Mouse (Mus musculus) lung, embryonic 16.5 days (tissue): ENCODE data around the gene Cpa5. TPM values are rescaled to one million over a fixed set of nuclear protein-coding genes. Genes with fewer than 3 reads are reported as not detected.

Source experiments
- ATAC-seq: fragments of 200-750 bp; cut with Nextera tagmentation; 2 replicates; pipeline ENCODE4 v1.8.0; 2017; ENCODE audit warnings: low read depth, mild to moderate bottlenecking, moderate library complexity
- H3K27ac ChIP-seq: fragments of 300-500 bp; sonication (generic); 2 replicates; pipeline ENCODE4 v1.5.1; 2014; ENCODE audit warnings: mild to moderate bottlenecking, control low read depth, low read length
- H3K27me3 ChIP-seq: fragments of 300-500 bp; sonication (generic); 2 replicates; pipeline ENCODE4 v1.6.1; 2014; ENCODE audit warnings: low read depth, low read length, mixed read lengths; ENCODE audit not compliant: control insufficient read depth, insufficient read depth
- H3K36me3 ChIP-seq: fragments of 300-500 bp; sonication (generic); 2 replicates; pipeline ENCODE4 v1.6.1; 2014; ENCODE audit warnings: low read length; ENCODE audit not compliant: control insufficient read depth, insufficient read depth
- H3K4me1 ChIP-seq: fragments of 300-500 bp; sonication (generic); replicated peaks from 2 replicates; pipeline ENCODE4 v1.6.1; 2014; ENCODE audit warnings: low read length, mixed read lengths; ENCODE audit not compliant: control insufficient read depth, insufficient read depth
- H3K4me2 ChIP-seq: fragments of 300-500 bp; sonication (generic); 2 replicates; pipeline ENCODE4 v1.6.1; 2014; ENCODE audit warnings: low read depth, low read length, control low read depth
- H3K4me3 ChIP-seq: fragments of 300-500 bp; sonication (generic); 2 replicates; pipeline ENCODE4 v1.5.1; 2014; ENCODE audit warnings: mild to moderate bottlenecking, low read length, control low read depth
- H3K9ac ChIP-seq: fragments of 300-500 bp; sonication (generic); 2 replicates; pipeline ENCODE4 v1.6.1; 2014; ENCODE audit warnings: low read length, control low read depth
- H3K9me3 ChIP-seq: fragments of 300-500 bp; sonication (generic); 2 replicates; pipeline ENCODE4 v1.6.1; 2016; ENCODE audit warnings: low read length; ENCODE audit not compliant: control insufficient read depth
- WGBS: fragments of 180-500 bp; shearing (Covaris S2); extraction: QIAGEN DNeasy Blood & Tissue Kit; methylation state at CpG from one replicate; pipeline ENCODE4 v1.1.7; 2014; 5-methylcytosine and 5-hydroxymethylcytosine counted together
- polyA plus RNA-seq: library from polyadenylated mRNA; unstranded; fragments of >200 nt; fragmentation: Nextera tagmentation; extraction: Ambion mirVana; gene quantifications from 2 replicates; pipeline ENCODE4 v1.2.1, GENCODE M21; 2015

Gene Cpa5
- polyA plus RNA-seq, 1 experiment from 2014 or later, result not detected

GRCm38 (mm10) chr6:30666043-30666442 lies 55.2 kb downstream of the Cpa5 start:
- peak overlapping the region; percentile 70 for H3K27ac ChIP-seq
- H3K4me3 ChIP-seq, result no peak overlapping the region
- ATAC-seq, result no peak
- H3K9me3 ChIP-seq, result no peaks in the 10 kb centered on the region
- H3K36me3 ChIP-seq, result no peaks in the 10 kb centered on the region
- H3K9ac ChIP-seq, result no peak overlapping the region
- WGBS, result 41% methylated on average over 6 of the region's 6 CpGs
- no peaks in the 10 kb centered on the region for H3K27me3 ChIP-seq
- peaks cover 22% of the 10 kb centered on the region for H3K4me1 ChIP-seq
- no peak overlapping the region for H3K4me2 ChIP-seq

- no peaks in the 10 kb centered on the region for H3K27me3 ChIP-seq
- H3K9me3 ChIP-seq, result no peaks in the 10 kb centered on the region
- peaks cover 17% of the 10 kb centered on the region for H3K4me1 ChIP-seq
- peak overlapping the region; percentile 71 for H3K27ac ChIP-seq
- no peak overlapping the region for H3K4me2 ChIP-seq
- ATAC-seq, result peak; percentile 23; the same call in 1 of the 2 replicates
- H3K9ac ChIP-seq, result no peak overlapping the region
- H3K36me3 ChIP-seq, result no peaks in the 10 kb centered on the region
- WGBS, result 56% methylated on average over 5 of the region's 5 CpGs
- H3K4me3 ChIP-seq, result no peak overlapping the region
These were observed 56.8 kb downstream of the Cpa5 start for GRCm38 (mm10) chr6:30667585-30667984.

GRCm38 (mm10) chr6:30671696-30672095 lies 60.9 kb downstream of the Cpa5 start:
- Histone ChIP-seq H3K4me2 (no peak overlapping the region), H3K27me3 (no peaks in the 10 kb centered on the region), H3K27ac (peak overlapping the region; percentile 16; the same call in 1 of the 2 replicates), H3K4me1 (peaks cover 42% of the 10 kb centered on the region), H3K36me3 (no peaks in the 10 kb centered on the region), H3K9me3 (no peaks in the 10 kb centered on the region), H3K4me3 (no peak overlapping the region), H3K9ac (no peak overlapping the region)
- no peak for ATAC-seq
- 71% methylated on average over 5 of the region's 5 CpGs for WGBS

GRCm38 (mm10) chr6:30673764-30674561 lies 63.2 kb downstream of the Cpa5 start:
- H3K9me3 ChIP-seq, result no peaks in the 10 kb centered on the region
- H3K4me1 ChIP-seq, result peaks cover 42% of the 10 kb centered on the region
- WGBS, result 15% methylated on average over 14 of the region's 14 CpGs
- H3K4me3 ChIP-seq, result peak overlapping the region; percentile 15; the same call in 1 of the 2 replicates
- peak overlapping the region; percentile 53 for H3K9ac ChIP-seq
- peak; percentile 81 for ATAC-seq
- peak overlapping the region; percentile 96 for H3K27ac ChIP-seq
- H3K36me3 ChIP-seq, result no peaks in the 10 kb centered on the region
- no peaks in the 10 kb centered on the region for H3K27me3 ChIP-seq
- H3K4me2 ChIP-seq, result peak overlapping the region; percentile 50

GRCm38 (mm10) chr6:30674714-30675280 lies 64.0 kb downstream of the Cpa5 start:
- ATAC-seq, result peak; percentile 79
- peak overlapping the region; percentile 69 for H3K9ac ChIP-seq

GRCm38 (mm10) chr6:30675281-30675771 lies 64.5 kb downstream of the Cpa5 start:
- peaks cover 45% of the 10 kb centered on the region for H3K4me1 ChIP-seq
- H3K4me2 ChIP-seq, result peak overlapping the region; percentile 50
- H3K36me3 ChIP-seq, result no peaks in the 10 kb centered on the region
- H3K27ac ChIP-seq, result peak overlapping the region; percentile 96
- H3K27me3 ChIP-seq, result no peaks in the 10 kb centered on the region
- 13% methylated on average over 11 of the region's 11 CpGs for WGBS
- H3K4me3 ChIP-seq, result peak overlapping the region; percentile 21; the same call in 1 of the 2 replicates
- peak overlapping the region; percentile 69 for H3K9ac ChIP-seq
- H3K9me3 ChIP-seq, result no peaks in the 10 kb centered on the region
- ATAC-seq, result peak; percentile 58

More at GRCm38 (mm10) chr6:30674714-30675280, 64.0 kb downstream of the Cpa5 start:
- H3K4me3 ChIP-seq, result peak overlapping the region; percentile 3; the same call in 1 of the 2 replicates
- H3K4me1 ChIP-seq, result peaks cover 45% of the 10 kb centered on the region
- WGBS, result 22% methylated on average over 9 of the region's 9 CpGs
- peak overlapping the region; percentile 50 for H3K4me2 ChIP-seq
- peak overlapping the region; percentile 96 for H3K27ac ChIP-seq
- no peaks in the 10 kb centered on the region for H3K36me3 ChIP-seq
- no peaks in the 10 kb centered on the region for H3K9me3 ChIP-seq
- H3K27me3 ChIP-seq, result no peaks in the 10 kb centered on the region

GRCm38 (mm10) chr6:30676506-30676905 lies 65.7 kb downstream of the Cpa5 start:
- no peaks in the 10 kb centered on the region for H3K36me3 ChIP-seq
- ATAC-seq, result no peak
- no peak overlapping the region for H3K4me3 ChIP-seq
- H3K4me1 ChIP-seq, result peaks cover 48% of the 10 kb centered on the region
- no peaks in the 10 kb centered on the region for H3K27me3 ChIP-seq
- no peaks in the 10 kb centered on the region for H3K9me3 ChIP-seq
- 74% methylated on average over 6 of the region's 6 CpGs for WGBS
- H3K9ac ChIP-seq, result no peak overlapping the region
- no peak overlapping the region for H3K27ac ChIP-seq
- H3K4me2 ChIP-seq, result no peak overlapping the region

- H3K27ac ChIP-seq, result no peak overlapping the region
- no peak overlapping the region for H3K4me3 ChIP-seq
- H3K4me1 ChIP-seq, result peaks cover 50% of the 10 kb centered on the region
- H3K4me2 ChIP-seq, result no peak overlapping the region
- H3K9me3 ChIP-seq, result no peaks in the 10 kb centered on the region
- no peak for ATAC-seq
- H3K27me3 ChIP-seq, result no peaks in the 10 kb centered on the region
- 76% methylated on average over 9 of the region's 9 CpGs for WGBS
- H3K36me3 ChIP-seq, result no peaks in the 10 kb centered on the region
- H3K9ac ChIP-seq, result no peak overlapping the region
These were observed 66.8 kb downstream of the Cpa5 start for GRCm38 (mm10) chr6:30677591-30677990.

- 0 out of 2 replicates have a peak overlapping the region, but pooled peaks have one; percentile 9 for H3K9ac ChIP-seq
- 77% methylated on average over 6 of the region's 6 CpGs for WGBS
- H3K27ac ChIP-seq, result no peak overlapping the region
- H3K27me3 ChIP-seq, result no peaks in the 10 kb centered on the region
- no peak overlapping the region for H3K4me2 ChIP-seq
- H3K4me3 ChIP-seq, result no peak overlapping the region
- H3K9me3 ChIP-seq, result no peaks in the 10 kb centered on the region
- no peaks in the 10 kb centered on the region for H3K36me3 ChIP-seq
- peaks cover 49% of the 10 kb centered on the region for H3K4me1 ChIP-seq
- no peak for ATAC-seq
These were observed 67.7 kb downstream of the Cpa5 start for GRCm38 (mm10) chr6:30678482-30678881.
